Comparison of ENCODE assay signal across 11 mouse cellular contexts in the genomic region with DNA sequence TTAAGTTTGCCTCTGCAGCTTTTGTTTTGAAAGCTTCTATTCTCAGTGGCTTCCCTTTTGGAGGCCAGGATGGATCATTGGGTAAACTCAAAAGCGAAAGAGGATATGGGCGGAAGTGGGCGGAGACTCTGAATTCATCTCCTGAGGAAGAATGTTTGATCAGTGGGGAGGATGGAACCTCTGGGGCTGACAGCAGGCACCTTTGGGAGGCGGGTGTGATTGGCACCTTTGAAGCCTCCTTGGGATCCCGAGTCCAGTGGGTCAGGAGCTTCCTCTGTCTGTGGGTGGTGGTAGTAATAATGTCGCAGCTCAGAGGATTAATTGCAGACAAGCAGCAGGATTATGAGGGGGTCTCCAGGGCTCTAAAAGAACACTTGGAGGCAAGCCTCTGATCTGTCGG.
A peak's percentile ranks its signal among the peaks of the same experiment; 100 is the strongest.
DNase-seq lines count a peak whose midpoint lies in the region; ATAC-seq lines count a peak whose summit lies in the region.
"Had no signal": no experiment of that assay in that cellular context is flagged by ENCODE, and none has a peak within 500 bp of the region (broad histone marks: within the 10 kb centered on the region; RNA-seq: fewer than 3 reads in every experiment).

No protein-coding gene starts in this region.

- no peak overlapping the region for H3K9ac ChIP-seq in kidney, embryonic 15.5 days
- H3K9ac ChIP-seq in midbrain, embryonic 14.5 days (replicated peaks; ENCODE audit: low read length): no peak overlapping the region
- H3K9ac ChIP-seq: hindbrain, embryonic 15.5 days had no signal

- 6% methylated on average over 7 of the region's 7 CpGs for WGBS in kidney, embryonic 15.5 days
- 7% methylated on average over 7 of the region's 7 CpGs for WGBS in midbrain, embryonic 14.5 days

- H3K4me3 ChIP-seq in kidney, embryonic 15.5 days (replicated peaks): no peak overlapping the region
- H3K4me3 ChIP-seq in midbrain, embryonic 14.5 days (replicated peaks; ENCODE audit: low read depth, low read length): no peak overlapping the region
- H3K4me3 ChIP-seq: hindbrain, embryonic 15.5 days had no signal

- peak overlapping the region; percentile 41 for H3K4me2 ChIP-seq in kidney, embryonic 15.5 days
- no peak overlapping the region for H3K4me2 ChIP-seq in midbrain, embryonic 14.5 days (ENCODE audit: low read length)
- H3K4me2 ChIP-seq: hindbrain, embryonic 15.5 days had no signal

- no peaks in the 10 kb centered on the region for H3K9me3 ChIP-seq in kidney, embryonic 15.5 days (replicated peaks)
- no peaks in the 10 kb centered on the region for H3K9me3 ChIP-seq in midbrain, embryonic 14.5 days (ENCODE audit: control insufficient read depth, low read length)
- H3K9me3 ChIP-seq: hindbrain, embryonic 15.5 days had no signal

- peaks cover 74% of the 10 kb centered on the region for H3K4me1 ChIP-seq in kidney, embryonic 15.5 days
- 0 out of 2 replicates have a peak, but pooled peaks cover 2% of the 10 kb centered on the region for H3K4me1 ChIP-seq in midbrain, embryonic 14.5 days (ENCODE audit: control insufficient read depth, insufficient read depth, low read length)

- ATAC-seq in kidney, embryonic 15.5 days (replicated peaks; ENCODE audit: low FRiP score): peak; percentile 82
- no peak for ATAC-seq in midbrain, embryonic 14.5 days (ENCODE audit: low FRiP score, low TSS enrichment)

- no peaks in the 10 kb centered on the region for H3K27me3 ChIP-seq in kidney, embryonic 15.5 days
- peaks cover 18% of the 10 kb centered on the region; the same call in 1 of the 2 replicates for H3K27me3 ChIP-seq in midbrain, embryonic 14.5 days (ENCODE audit: control insufficient read depth, insufficient read depth, low read length)

- H3K36me3 ChIP-seq in kidney, embryonic 15.5 days: no peaks in the 10 kb centered on the region
- H3K36me3 ChIP-seq in midbrain, embryonic 14.5 days (ENCODE audit: control insufficient read depth, insufficient read depth, low read length): no peaks in the 10 kb centered on the region
- H3K36me3 ChIP-seq: G1E; hindbrain, embryonic 15.5 days had no signal

- no peak for DNase-seq in kidney, adult 8-10 months
- DNase-seq in embryo, embryonic 9.5 days (ENCODE audit: extremely low spot score): peak; percentile 70
- DNase-seq in kidney, postnatal 10 days: peak; percentile 72
- peak; percentile 35 for DNase-seq in midbrain, embryonic 14.5 days
- no peak for DNase-seq in adrenal gland, adult 18-20 months (ENCODE audit: low spot score in 2 of 2)
- no peak for DNase-seq in layer of hippocampus, postnatal 10 days (ENCODE audit: low spot score in 2 of 2)
- no peak for DNase-seq in layer of hippocampus, postnatal 36 days
- DNase-seq: cerebellum, postnatal 36 days had no signal

- H3K27ac ChIP-seq in kidney, embryonic 15.5 days: peak overlapping the region; percentile 95
- H3K27ac ChIP-seq in midbrain, embryonic 14.5 days (replicated peaks; ENCODE audit: low read depth, low read length): no peak overlapping the region
- H3K27ac ChIP-seq: hindbrain, embryonic 15.5 days had no signal

Comparison
In these comparisons a context has a peak if more than half of its experiments do, and no peak if none do; other contexts are left out.
1. DNase-seq: peak in embryo, embryonic 9.5 days (single experiment), kidney, postnatal 10 days (single experiment) and midbrain, embryonic 14.5 days (single experiment); none in kidney, adult 8-10 months (0 of 2), adrenal gland, adult 18-20 months (0 of 2), layer of hippocampus, postnatal 10 days (0 of 2) and layer of hippocampus, postnatal 36 days (0 of 2).